Mouse (Mus musculus) liver, postnatal 0 days (tissue): ENCODE results near the gene Unc45b.

ENCODE experiments used
- CTCF ChIP-seq: sonication (generic); IDR thresholded peaks from 2 replicates; pipeline ENCODE4 v1.5.1; 2016; ENCODE audit warnings: antibody characterized with exemption, low read depth
- EP300 ChIP-seq: IDR thresholded peaks from 2 replicates; pipeline ENCODE4 v1.6.1; 2016; ENCODE audit warnings: antibody characterized with exemption, low read depth, mild to moderate bottlenecking

DNA sequence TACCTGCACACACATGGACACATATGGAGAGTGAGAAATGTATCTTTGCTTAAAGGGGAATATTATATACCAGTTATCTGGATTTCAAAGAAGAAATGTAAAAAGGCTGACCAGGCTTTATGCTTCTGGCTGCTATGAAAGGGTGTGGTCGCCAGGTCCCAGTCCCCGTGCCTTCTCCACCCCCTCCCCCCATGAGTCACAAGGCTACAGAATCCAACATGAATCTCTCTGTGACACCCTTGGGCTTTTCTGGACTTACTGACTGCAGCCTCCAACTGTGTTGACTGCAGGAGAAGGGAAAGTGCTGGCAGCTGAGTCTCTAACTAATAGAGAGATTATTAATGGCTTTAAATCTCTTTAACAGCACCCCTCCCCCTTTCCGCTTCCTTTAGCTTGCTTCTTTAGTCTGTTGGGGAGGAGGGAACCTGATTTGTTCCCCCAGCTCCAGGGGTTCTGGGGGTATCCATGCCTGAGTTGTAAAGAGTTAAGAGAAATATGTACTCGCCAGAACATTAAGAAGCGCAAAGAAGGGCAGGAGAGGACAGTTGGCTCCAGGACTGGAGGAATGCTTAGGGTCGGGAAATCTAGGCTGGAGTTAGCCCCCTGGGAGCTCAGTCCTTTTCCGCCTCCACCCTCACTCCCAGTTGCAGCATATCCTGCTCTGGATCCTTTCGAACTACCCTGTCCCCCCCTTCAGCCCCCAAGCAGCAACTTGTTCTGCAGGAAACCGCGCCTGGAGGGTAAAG, 40.6 kb downstream of the Unc45b start, which contains the start of gene Slfn5:
- TF ChIP-seq EP300 (no peak), CTCF (no peak)
